Mouse (Mus musculus): ENCODE measurements around the gene Tcf7. TPM values are rescaled to one million over a fixed set of nuclear protein-coding genes. Genes with fewer than 3 reads are reported as not detected.

Tcf7 gene
- polyA plus RNA-seq, 1 experiment from 2014 or later: 9.5 TPM

- 0 out of 2 replicates have a peak, but pooled peaks cover 13% of the 10 kb centered on the region for H3K27me3 ChIP-seq (replicated peaks; ENCODE audit: control insufficient read depth, insufficient read depth, low read length)
- H3K27ac ChIP-seq (ENCODE audit: low read depth): no peak overlapping the region
- H3K9ac ChIP-seq (ENCODE audit: low read length): no peak overlapping the region
- no peak overlapping the region for H3K4me2 ChIP-seq (ENCODE audit: low read length)
- WGBS: 92% methylated on average over 11 of the region's 11 CpGs
- H3K4me1 ChIP-seq (replicated peaks; ENCODE audit: control insufficient read depth, insufficient read depth, low read length): peaks cover 14% of the 10 kb centered on the region
- H3K9me3 ChIP-seq (ENCODE audit: control insufficient read depth, low read length): no peaks in the 10 kb centered on the region
- H3K4me3 ChIP-seq (ENCODE audit: low read depth, low read length): no peak overlapping the region
- DNase-seq (ENCODE audit: low spot score) (no peak), ATAC-seq (replicated peaks; ENCODE audit: low FRiP score, low TSS enrichment, low read depth) (no peak)
- peaks cover 3% of the 10 kb centered on the region; the same call in 1 of the 2 replicates for H3K36me3 ChIP-seq (ENCODE audit: control insufficient read depth, insufficient read depth, low read length)
Observed at GRCm38 (mm10) chr11:52280566-52281455, 2.0 kb downstream of the Tcf7 start.

GRCm38 (mm10) chr11:52279611-52280145, 3.1 kb downstream of the Tcf7 start:
- no peak for ATAC-seq (replicated peaks; ENCODE audit: low FRiP score, low TSS enrichment, low read depth)
- Histone ChIP-seq H3K36me3 (ENCODE audit: control insufficient read depth, insufficient read depth, low read length) (peaks cover 3% of the 10 kb centered on the region; the same call in 1 of the 2 replicates), H3K4me3 (ENCODE audit: low read depth, low read length) (no peak overlapping the region), H3K9ac (ENCODE audit: low read length) (no peak overlapping the region), H3K4me1 (replicated peaks; ENCODE audit: control insufficient read depth, insufficient read depth, low read length) (peaks cover 12% of the 10 kb centered on the region), H3K27ac (ENCODE audit: low read depth) (no peak overlapping the region), H3K9me3 (ENCODE audit: control insufficient read depth, low read length) (no peaks in the 10 kb centered on the region), H3K4me2 (ENCODE audit: low read length) (no peak overlapping the region), H3K27me3 (replicated peaks; ENCODE audit: control insufficient read depth, insufficient read depth, low read length) (0 out of 2 replicates have a peak, but pooled peaks cover 2% of the 10 kb centered on the region)
- DNase-seq (ENCODE audit: low spot score): no peak
- 92% methylated on average over 8 of the region's 8 CpGs for WGBS

DNA sequence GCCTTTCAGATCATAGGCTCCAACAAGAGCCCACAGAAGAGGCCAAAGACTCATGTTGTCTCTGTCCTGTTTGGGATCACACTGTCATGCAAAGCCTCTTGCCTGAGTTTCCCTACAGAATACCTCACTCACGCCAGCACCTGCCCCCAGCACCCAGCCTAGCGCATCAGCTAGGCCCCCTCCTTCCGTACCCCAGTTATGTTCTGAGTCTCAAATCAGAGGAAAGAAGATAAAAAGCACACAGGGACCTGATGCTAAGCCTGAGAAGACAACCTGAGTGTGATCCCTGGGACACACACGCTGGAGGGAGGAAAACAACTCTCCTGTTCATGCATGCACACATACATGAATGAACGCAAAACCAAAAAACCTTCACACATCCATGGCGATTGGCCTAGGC, 3.8 kb downstream of the Tcf7 start:
- Histone ChIP-seq H3K27ac (ENCODE audit: low read depth) (no peak overlapping the region), H3K4me2 (ENCODE audit: low read length) (no peak overlapping the region), H3K36me3 (ENCODE audit: control insufficient read depth, insufficient read depth, low read length) (peaks cover 3% of the 10 kb centered on the region; the same call in 1 of the 2 replicates), H3K4me1 (replicated peaks; ENCODE audit: control insufficient read depth, insufficient read depth, low read length) (0 out of 2 replicates have a peak, but pooled peaks cover 8% of the 10 kb centered on the region), H3K9me3 (ENCODE audit: control insufficient read depth, low read length) (no peaks in the 10 kb centered on the region), H3K4me3 (ENCODE audit: low read depth, low read length) (no peak overlapping the region), H3K27me3 (replicated peaks; ENCODE audit: control insufficient read depth, insufficient read depth, low read length) (no peaks in the 10 kb centered on the region), H3K9ac (ENCODE audit: low read length) (no peak overlapping the region)
- 99% methylated on average over 6 of the region's 6 CpGs for whole genome bisulfite sequencing
- no peak for ATAC-seq (replicated peaks; ENCODE audit: low FRiP score, low TSS enrichment, low read depth)
- DNase-seq (ENCODE audit: low spot score): no peak

DNA sequence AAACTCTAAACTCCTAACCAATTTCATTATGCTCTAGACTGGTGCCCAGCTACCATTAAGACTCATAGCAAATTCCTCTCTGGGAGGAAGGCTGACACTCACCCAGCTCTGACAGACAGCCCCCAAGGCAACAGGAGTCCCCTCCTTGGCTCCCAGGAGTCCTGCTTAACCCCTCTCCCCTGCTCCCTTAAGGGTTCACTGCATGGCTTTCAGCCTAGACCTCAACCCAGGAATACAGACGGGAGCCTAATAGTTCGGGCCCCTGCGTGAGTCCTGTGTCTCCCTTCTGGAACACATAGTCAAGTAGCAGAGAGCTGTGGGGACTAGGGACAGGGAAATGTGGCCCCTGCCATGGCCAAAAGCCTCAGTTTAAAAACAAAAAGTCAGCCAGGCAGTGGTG, 4.7 kb downstream of the Tcf7 start:
- no peak overlapping the region for H3K27ac ChIP-seq (ENCODE audit: low read depth)
- ATAC-seq (replicated peaks; ENCODE audit: low FRiP score, low TSS enrichment, low read depth) (no peak), DNase-seq (ENCODE audit: low spot score) (no peak)
- no peaks in the 10 kb centered on the region for H3K27me3 ChIP-seq (replicated peaks; ENCODE audit: control insufficient read depth, insufficient read depth, low read length)
- 0 out of 2 replicates have a peak, but pooled peaks cover 2% of the 10 kb centered on the region for H3K4me1 ChIP-seq (replicated peaks; ENCODE audit: control insufficient read depth, insufficient read depth, low read length)
- no peak overlapping the region for H3K9ac ChIP-seq (ENCODE audit: low read length)
- no peak overlapping the region for H3K4me2 ChIP-seq (ENCODE audit: low read length)
- 89% methylated on average over 3 of the region's 3 CpGs for WGBS
- no peaks in the 10 kb centered on the region for H3K9me3 ChIP-seq (ENCODE audit: control insufficient read depth, low read length)
- no peak overlapping the region for H3K4me3 ChIP-seq (ENCODE audit: low read depth, low read length)
- H3K36me3 ChIP-seq (ENCODE audit: control insufficient read depth, insufficient read depth, low read length): peaks cover 3% of the 10 kb centered on the region; the same call in 1 of the 2 replicates

DNA sequence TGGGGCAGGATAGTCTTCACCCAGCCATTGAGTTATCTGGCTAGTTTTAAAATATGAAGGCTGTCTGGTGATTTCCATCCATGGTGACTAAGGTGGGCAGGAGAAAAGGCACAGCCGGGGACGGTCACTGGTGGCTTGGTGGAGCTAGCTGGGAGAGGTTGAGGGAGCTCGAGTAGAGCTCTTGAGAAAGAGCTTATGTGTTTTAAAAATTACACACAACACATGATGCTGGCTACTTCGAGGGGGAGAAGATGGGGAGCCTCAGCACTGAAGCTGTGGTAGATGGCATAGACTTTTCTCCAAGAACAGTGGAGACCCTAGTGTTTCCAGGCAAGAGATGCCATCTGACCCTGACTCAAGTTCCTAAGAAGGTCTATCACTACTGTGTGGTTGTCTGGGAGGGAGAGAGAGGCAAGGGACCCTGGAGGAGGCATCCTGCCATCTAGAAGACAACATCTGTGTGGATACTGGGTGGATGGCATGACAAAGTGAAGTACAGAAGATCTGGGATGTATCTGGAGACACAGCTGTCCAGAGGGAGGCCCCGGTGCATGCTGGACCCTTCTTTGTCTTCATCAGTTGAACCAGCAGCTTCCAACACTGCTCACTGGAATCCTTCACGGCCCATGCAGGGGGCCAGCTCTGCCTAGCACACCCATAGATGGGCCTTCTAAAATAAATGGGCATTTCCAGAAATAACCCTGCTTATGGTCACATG, 5.2 kb downstream of the Tcf7 start:
- 89% methylated on average over 6 of the region's 6 CpGs for WGBS
- no peak overlapping the region for H3K27ac ChIP-seq (ENCODE audit: low read depth)
- ATAC-seq (replicated peaks; ENCODE audit: low FRiP score, low TSS enrichment, low read depth): no peak
- H3K9me3 ChIP-seq (ENCODE audit: control insufficient read depth, low read length): no peaks in the 10 kb centered on the region
- H3K27me3 ChIP-seq (replicated peaks; ENCODE audit: control insufficient read depth, insufficient read depth, low read length): no peaks in the 10 kb centered on the region
- no peak for DNase-seq (ENCODE audit: low spot score)
- H3K9ac ChIP-seq (ENCODE audit: low read length): no peak overlapping the region
- peaks cover 6% of the 10 kb centered on the region; the same call in 1 of the 2 replicates for H3K4me1 ChIP-seq (replicated peaks; ENCODE audit: control insufficient read depth, insufficient read depth, low read length)
- no peak overlapping the region for H3K4me3 ChIP-seq (ENCODE audit: low read depth, low read length)
- H3K4me2 ChIP-seq (ENCODE audit: low read length): no peak overlapping the region
- H3K36me3 ChIP-seq (ENCODE audit: control insufficient read depth, insufficient read depth, low read length): peaks cover 3% of the 10 kb centered on the region; the same call in 1 of the 2 replicates

DNA sequence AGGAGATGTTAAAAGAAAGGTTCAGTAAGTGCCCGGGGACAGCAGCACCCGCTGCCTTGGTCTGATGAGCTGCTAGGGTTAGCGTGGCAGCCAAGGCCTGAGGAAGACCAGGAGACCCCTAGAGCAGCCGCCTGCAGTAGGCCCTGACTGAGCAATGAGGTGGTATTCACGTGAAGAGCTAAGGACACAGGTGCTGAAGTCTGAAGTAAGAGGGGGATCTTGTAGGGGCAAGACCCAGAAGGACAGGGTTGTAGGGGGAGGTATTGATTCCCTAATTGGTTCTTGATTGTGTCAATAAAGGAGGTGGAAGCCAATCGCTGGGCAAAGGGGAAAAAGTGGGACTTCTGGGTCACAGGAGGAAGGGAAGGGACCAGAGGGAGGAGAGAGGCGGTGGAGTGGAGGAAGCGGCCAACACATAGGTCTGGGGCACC, 5.8 kb downstream of the Tcf7 start:
- 89% methylated on average over 8 of the region's 8 CpGs for WGBS
- Histone ChIP-seq H3K27ac (ENCODE audit: low read depth) (no peak overlapping the region), H3K9me3 (ENCODE audit: control insufficient read depth, low read length) (no peaks in the 10 kb centered on the region), H3K27me3 (replicated peaks; ENCODE audit: control insufficient read depth, insufficient read depth, low read length) (no peaks in the 10 kb centered on the region), H3K4me3 (ENCODE audit: low read depth, low read length) (no peak overlapping the region), H3K36me3 (ENCODE audit: control insufficient read depth, insufficient read depth, low read length) (peaks cover 3% of the 10 kb centered on the region; the same call in 1 of the 2 replicates), H3K4me1 (replicated peaks; ENCODE audit: control insufficient read depth, insufficient read depth, low read length) (peaks cover 10% of the 10 kb centered on the region; the same call in 1 of the 2 replicates), H3K4me2 (ENCODE audit: low read length) (no peak overlapping the region), H3K9ac (ENCODE audit: low read length) (no peak overlapping the region)
- ATAC-seq (replicated peaks; ENCODE audit: low FRiP score, low TSS enrichment, low read depth) (no peak), DNase-seq (ENCODE audit: low spot score) (no peak)

DNA sequence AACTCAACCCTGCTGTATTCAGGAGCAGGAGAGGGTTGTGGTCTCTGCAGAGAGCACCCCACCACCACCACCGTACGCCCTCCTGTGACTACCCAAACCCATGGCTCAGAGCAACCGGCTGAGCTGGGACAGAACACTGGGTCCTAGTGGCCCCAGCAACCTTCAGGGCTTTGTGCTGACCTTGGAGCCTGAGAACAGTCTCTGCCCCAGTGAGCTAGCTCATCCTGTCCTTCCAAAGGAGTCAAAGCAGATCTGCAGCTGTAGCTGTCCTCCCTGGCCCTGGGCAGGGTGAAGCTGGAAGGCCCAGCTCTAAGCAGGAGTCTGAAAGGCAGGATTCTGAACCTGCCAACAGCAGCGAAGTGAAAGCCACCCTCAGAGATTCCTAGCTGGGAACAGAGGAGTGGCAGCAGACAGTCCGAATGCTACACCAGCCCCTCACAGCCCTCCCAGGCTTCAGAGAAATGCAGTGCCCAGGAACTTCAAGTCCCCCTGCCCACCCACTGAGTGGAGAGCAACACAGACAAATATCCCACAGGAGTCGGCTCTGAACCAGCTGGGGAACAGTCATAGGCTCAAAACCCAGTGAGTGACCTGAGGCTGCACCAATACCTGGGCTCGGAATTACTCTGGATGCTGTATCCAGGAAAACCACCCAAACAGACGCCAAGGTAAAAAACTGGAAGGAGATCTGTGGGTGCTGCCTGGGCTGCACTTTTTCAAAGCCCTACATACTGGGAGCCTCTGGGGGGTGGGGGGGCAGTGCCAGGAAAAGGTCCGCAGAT, 6.8 kb downstream of the Tcf7 start:
- ATAC-seq (replicated peaks; ENCODE audit: low FRiP score, low TSS enrichment, low read depth) (no peak), DNase-seq (ENCODE audit: low spot score) (no peak)
- no peak overlapping the region for H3K4me2 ChIP-seq (ENCODE audit: low read length)
- H3K36me3 ChIP-seq (ENCODE audit: control insufficient read depth, insufficient read depth, low read length): peaks cover 3% of the 10 kb centered on the region; the same call in 1 of the 2 replicates
- no peak overlapping the region for H3K27ac ChIP-seq (ENCODE audit: low read depth)
- no peaks in the 10 kb centered on the region for H3K9me3 ChIP-seq (ENCODE audit: control insufficient read depth, low read length)
- WGBS: 89% methylated on average over 9 of the region's 9 CpGs
- H3K4me3 ChIP-seq (ENCODE audit: low read depth, low read length): no peak overlapping the region
- H3K27me3 ChIP-seq (replicated peaks; ENCODE audit: control insufficient read depth, insufficient read depth, low read length): no peaks in the 10 kb centered on the region
- no peak overlapping the region for H3K9ac ChIP-seq (ENCODE audit: low read length)
- H3K4me1 ChIP-seq (replicated peaks; ENCODE audit: control insufficient read depth, insufficient read depth, low read length): peaks cover 8% of the 10 kb centered on the region; the same call in 1 of the 2 replicates

GRCm38 (mm10) chr11:52275366-52275765, 7.4 kb downstream of the Tcf7 start:
- Histone ChIP-seq H3K9me3 (ENCODE audit: control insufficient read depth, low read length) (no peaks in the 10 kb centered on the region), H3K36me3 (ENCODE audit: control insufficient read depth, insufficient read depth, low read length) (peaks cover 3% of the 10 kb centered on the region; the same call in 1 of the 2 replicates), H3K9ac (ENCODE audit: low read length) (no peak overlapping the region), H3K27me3 (replicated peaks; ENCODE audit: control insufficient read depth, insufficient read depth, low read length) (no peaks in the 10 kb centered on the region), H3K4me2 (ENCODE audit: low read length) (no peak overlapping the region), H3K4me3 (ENCODE audit: low read depth, low read length) (no peak overlapping the region), H3K27ac (ENCODE audit: low read depth) (no peak overlapping the region), H3K4me1 (replicated peaks; ENCODE audit: control insufficient read depth, insufficient read depth, low read length) (peaks cover 8% of the 10 kb centered on the region; the same call in 1 of the 2 replicates)
- ATAC-seq (replicated peaks; ENCODE audit: low FRiP score, low TSS enrichment, low read depth) (no peak), DNase-seq (ENCODE audit: low spot score) (no peak)
- WGBS: 81% methylated on average over 8 of the region's 8 CpGs

Data from intestine, embryonic 14.5 days (tissue).